Mouse (Mus musculus): Measurements from ENCODE around the gene Lbx1. TPM values are rescaled to one million over a fixed set of nuclear protein-coding genes. Genes with fewer than 3 reads are reported as not detected.

Lbx1 gene
- polyA plus RNA-seq (2014; fragmentation: Illumina TruSeq; extraction: RNeasy Lipid Tissue Mini Kit (QIAGEN cat#74804); ENCODE audit: low read depth, low replicate concordance), result not detected

GRCm38 (mm10) chr19:45235766-45236362 is at the start of gene Lbx1:
Gene Lbx1 (minus strand): TSS chr19:45235812.

Other genes starting within 250 kb of the Lbx1 start
- gene Sema4g, start 246.7 kb downstream of the Lbx1 start, polyA plus RNA-seq (2014; fragmentation: Illumina TruSeq; extraction: RNeasy Lipid Tissue Mini Kit (QIAGEN cat#74804); ENCODE audit: low read depth, low replicate concordance), result 35.7 TPM
- 5.5 TPM for gene Twnk, start 230.1 kb downstream of the Lbx1 start, polyA plus RNA-seq (2014; fragmentation: Illumina TruSeq; extraction: RNeasy Lipid Tissue Mini Kit (QIAGEN cat#74804); ENCODE audit: low read depth, low replicate concordance)
- gene Mrpl43, start 229.4 kb downstream of the Lbx1 start, polyA plus RNA-seq (2014; fragmentation: Illumina TruSeq; extraction: RNeasy Lipid Tissue Mini Kit (QIAGEN cat#74804); ENCODE audit: low read depth, low replicate concordance), result 10.2 TPM
- gene Lzts2, start 221.4 kb downstream of the Lbx1 start, polyA plus RNA-seq (2014; fragmentation: Illumina TruSeq; extraction: RNeasy Lipid Tissue Mini Kit (QIAGEN cat#74804); ENCODE audit: low read depth, low replicate concordance), result 0.56 TPM
- gene Pdzd7, start 190.1 kb downstream of the Lbx1 start, polyA plus RNA-seq (2014; fragmentation: Illumina TruSeq; extraction: RNeasy Lipid Tissue Mini Kit (QIAGEN cat#74804); ENCODE audit: low read depth, low replicate concordance), result not detected
- 1.0 TPM for gene Sfxn3, start 188.3 kb downstream of the Lbx1 start, polyA plus RNA-seq (2014; fragmentation: Illumina TruSeq; extraction: RNeasy Lipid Tissue Mini Kit (QIAGEN cat#74804); ENCODE audit: low read depth, low replicate concordance)
- not detected for gene Kazald1, start 160.6 kb downstream of the Lbx1 start, polyA plus RNA-seq (2014; fragmentation: Illumina TruSeq; extraction: RNeasy Lipid Tissue Mini Kit (QIAGEN cat#74804); ENCODE audit: low read depth, low replicate concordance)
- not detected for gene Tlx1, start 85.1 kb downstream of the Lbx1 start, polyA plus RNA-seq (2014; fragmentation: Illumina TruSeq; extraction: RNeasy Lipid Tissue Mini Kit (QIAGEN cat#74804); ENCODE audit: low read depth, low replicate concordance)
- 10.3 TPM for gene Btrc, start 127.9 kb upstream of the Lbx1 start, polyA plus RNA-seq (2014; fragmentation: Illumina TruSeq; extraction: RNeasy Lipid Tissue Mini Kit (QIAGEN cat#74804); ENCODE audit: low read depth, low replicate concordance)

Measured in liver, adult 10 weeks (tissue).